Mouse (Mus musculus): ENCODE measurements around the gene Ttc39b. TPM values are rescaled to one million over a fixed set of nuclear protein-coding genes. Genes with fewer than 3 reads are reported as not detected.

The Ttc39b gene
- polyA plus RNA-seq, 1 experiment = 2.5 TPM

GRCm38 (mm10) chr4:83228664-83229283 lies 95.3 kb downstream of the Ttc39b start:
- peak; percentile 58 for DNase-seq
- 51% methylated on average over 9 of the region's 9 CpGs for WGBS
- no peaks in the 10 kb centered on the region for H3K27me3 ChIP-seq (replicated peaks; ENCODE audit: control insufficient read depth, insufficient read depth, low read length)
- no peak overlapping the region for H3K4me3 ChIP-seq (ENCODE audit: insufficient read depth, low read depth, low read length)
- H3K4me1 ChIP-seq (ENCODE audit: control insufficient read depth, insufficient read depth, low read length) = peaks cover 12% of the 10 kb centered on the region; the same call in 1 of the 2 replicates
- TF ChIP-seq POLR2A (IDR thresholded peaks at IDR 0.05; ENCODE audit: low read depth, low read length) (no peak), CTCF (conservative IDR thresholded peaks at IDR 0.05; ENCODE audit: insufficient read depth, insufficient read length, low read depth, low read length) (no peak)
- H3K36me3 ChIP-seq (ENCODE audit: control insufficient read depth, insufficient read depth, low read length) = no peaks in the 10 kb centered on the region; the same call in 1 of the 2 replicates
- no peak overlapping the region for H3K27ac ChIP-seq (ENCODE audit: insufficient read depth, low read depth, low read length)

GRCm38 (mm10) chr4:83228073-83228472 lies 96.0 kb downstream of the Ttc39b start:
- no peaks in the 10 kb centered on the region; the same call in 1 of the 2 replicates for H3K36me3 ChIP-seq (ENCODE audit: control insufficient read depth, insufficient read depth, low read length)
- TF ChIP-seq CTCF (conservative IDR thresholded peaks at IDR 0.05; ENCODE audit: insufficient read depth, insufficient read length, low read depth, low read length) (no peak), POLR2A (IDR thresholded peaks at IDR 0.05; ENCODE audit: low read depth, low read length) (no peak)
- H3K4me3 ChIP-seq (ENCODE audit: insufficient read depth, low read depth, low read length) = no peak overlapping the region
- H3K27me3 ChIP-seq (replicated peaks; ENCODE audit: control insufficient read depth, insufficient read depth, low read length) = no peaks in the 10 kb centered on the region
- H3K4me1 ChIP-seq (ENCODE audit: control insufficient read depth, insufficient read depth, low read length) = peaks cover 12% of the 10 kb centered on the region; the same call in 1 of the 2 replicates
- WGBS = 85% methylated on average over 10 of the region's 10 CpGs
- no peak for DNase-seq
- H3K27ac ChIP-seq (ENCODE audit: insufficient read depth, low read depth, low read length) = no peak overlapping the region

- Histone ChIP-seq H3K27me3 (replicated peaks; ENCODE audit: control insufficient read depth, insufficient read depth, low read length) (no peaks in the 10 kb centered on the region), H3K4me1 (ENCODE audit: control insufficient read depth, insufficient read depth, low read length) (peaks cover 12% of the 10 kb centered on the region; the same call in 1 of the 2 replicates), H3K4me3 (ENCODE audit: insufficient read depth, low read depth, low read length) (no peak overlapping the region), H3K36me3 (ENCODE audit: control insufficient read depth, insufficient read depth, low read length) (no peaks in the 10 kb centered on the region; the same call in 1 of the 2 replicates), H3K27ac (ENCODE audit: insufficient read depth, low read depth, low read length) (no peak overlapping the region)
- DNase-seq = peak; percentile 52
- TF ChIP-seq POLR2A (IDR thresholded peaks at IDR 0.05; ENCODE audit: low read depth, low read length) = no peak
- no peak for TF ChIP-seq CTCF (conservative IDR thresholded peaks at IDR 0.05; ENCODE audit: insufficient read depth, insufficient read length, low read depth, low read length)
- WGBS = 75% methylated on average over 8 of the region's 8 CpGs
These were observed 98.3 kb downstream of the Ttc39b start for GRCm38 (mm10) chr4:83225633-83226360.

GRCm38 (mm10) chr4:83224242-83224641 lies 99.8 kb downstream of the Ttc39b start:
- 42% methylated on average over 5 of the region's 5 CpGs for WGBS
- no peak for TF ChIP-seq POLR2A (IDR thresholded peaks at IDR 0.05; ENCODE audit: low read depth, low read length)
- no peak for TF ChIP-seq CTCF (conservative IDR thresholded peaks at IDR 0.05; ENCODE audit: insufficient read depth, insufficient read length, low read depth, low read length)
- H3K4me1 ChIP-seq (ENCODE audit: control insufficient read depth, insufficient read depth, low read length) = peaks cover 11% of the 10 kb centered on the region; the same call in 1 of the 2 replicates

GRCm38 (mm10) chr4:83223197-83223596 lies 100.9 kb downstream of the Ttc39b start:
- H3K27me3 ChIP-seq (replicated peaks; ENCODE audit: control insufficient read depth, insufficient read depth, low read length) = no peaks in the 10 kb centered on the region
- 0 out of 2 replicates have a peak, but pooled peaks cover 2% of the 10 kb centered on the region for H3K4me1 ChIP-seq (ENCODE audit: control insufficient read depth, insufficient read depth, low read length)
- H3K27ac ChIP-seq (ENCODE audit: insufficient read depth, low read depth, low read length) = no peak overlapping the region
- H3K4me3 ChIP-seq (ENCODE audit: insufficient read depth, low read depth, low read length) = no peak overlapping the region
- H3K36me3 ChIP-seq (ENCODE audit: control insufficient read depth, insufficient read depth, low read length) = no peaks in the 10 kb centered on the region; the same call in 1 of the 2 replicates
- no peak for DNase-seq
- WGBS = 81% methylated on average over 5 of the region's 5 CpGs
- TF ChIP-seq CTCF (conservative IDR thresholded peaks at IDR 0.05; ENCODE audit: insufficient read depth, insufficient read length, low read depth, low read length) = no peak
- no peak for TF ChIP-seq POLR2A (IDR thresholded peaks at IDR 0.05; ENCODE audit: low read depth, low read length)

More at GRCm38 (mm10) chr4:83224242-83224641, 99.8 kb downstream of the Ttc39b start:
- H3K4me3 ChIP-seq (ENCODE audit: insufficient read depth, low read depth, low read length) = no peak overlapping the region
- no peaks in the 10 kb centered on the region for H3K27me3 ChIP-seq (replicated peaks; ENCODE audit: control insufficient read depth, insufficient read depth, low read length)
- H3K27ac ChIP-seq (ENCODE audit: insufficient read depth, low read depth, low read length) = no peak overlapping the region
- H3K36me3 ChIP-seq (ENCODE audit: control insufficient read depth, insufficient read depth, low read length) = no peaks in the 10 kb centered on the region; the same call in 1 of the 2 replicates
- peak; percentile 6 for DNase-seq

- Histone ChIP-seq H3K4me3 (ENCODE audit: insufficient read depth, low read depth, low read length) (no peak overlapping the region), H3K4me1 (ENCODE audit: control insufficient read depth, insufficient read depth, low read length) (no peaks in the 10 kb centered on the region), H3K36me3 (ENCODE audit: control insufficient read depth, insufficient read depth, low read length) (no peaks in the 10 kb centered on the region; the same call in 1 of the 2 replicates), H3K27ac (ENCODE audit: insufficient read depth, low read depth, low read length) (no peak overlapping the region), H3K27me3 (replicated peaks; ENCODE audit: control insufficient read depth, insufficient read depth, low read length) (no peaks in the 10 kb centered on the region)
- no peak for TF ChIP-seq CTCF (conservative IDR thresholded peaks at IDR 0.05; ENCODE audit: insufficient read depth, insufficient read length, low read depth, low read length)
- TF ChIP-seq POLR2A (IDR thresholded peaks at IDR 0.05; ENCODE audit: low read depth, low read length) = no peak
- no peak for DNase-seq
- WGBS = 83% methylated on average over 13 of the region's 13 CpGs
These were observed 103.1 kb downstream of the Ttc39b start for GRCm38 (mm10) chr4:83220761-83221557.
